ENCODE assay signal across 32 mouse cellular contexts in genomic region chr3:6638151-6638550, GRCm38 (mm10). TPM values are rescaled to one million over a fixed set of nuclear protein-coding genes. Genes with fewer than 3 reads are reported as not detected.
"Had no signal": no experiment of that assay in that cellular context is flagged by ENCODE, and none has a peak within 500 bp of the region (broad histone marks: within the 10 kb centered on the region; RNA-seq: fewer than 3 reads in every experiment).

No protein-coding gene starts in this region.

RNA-seq across cellular contexts. Expression of gene 1700008P02Rik, which starts 17.9 kb away (rescaled TPM):
- total RNA-seq: common myeloid progenitor, adult 5-6 weeks; forebrain, postnatal 0 days; gastrocnemius, adult 18-20 months; gastrocnemius, adult 2 months; gastrocnemius, adult 8-10 months; gastrocnemius, postnatal 10 days; gastrocnemius, postnatal 14 days; gastrocnemius, postnatal 25 days; gastrocnemius, postnatal 36 days; gastrocnemius, postnatal 4 days; granulocyte monocyte progenitor cell, adult 5-6 weeks; heart, adult 18-20 months; heart, adult 2 months; heart, adult 8-10 months had no signal
- polyA plus RNA-seq: cortical plate, adult 2 months; embryonic facial prominence, embryonic 10.5 days; embryonic facial prominence, embryonic 11.5 days; embryonic facial prominence, embryonic 12.5 days; embryonic facial prominence, embryonic 13.5 days; embryonic facial prominence, embryonic 14.5 days; embryonic facial prominence, embryonic 15.5 days; erythroblast, embryonic 14.5 days; forebrain, embryonic 10.5 days; forebrain, embryonic 11.5 days; forebrain, embryonic 12.5 days; forebrain, embryonic 13.5 days; forebrain, embryonic 14.5 days; forebrain, embryonic 15.5 days; forebrain, embryonic 16.5 days; forebrain, postnatal 0 days; frontal cortex, adult 2 months; gonadal fat pad, adult 2 months; heart, adult 2 months; heart, embryonic 10.5 days had no signal
